Mouse (Mus musculus) lung, postnatal 0 days (tissue): ENCODE measurements at regions not wholly inside any gene's neighbourhood (a gene's known extent, or its start where the extent isn't known, plus 50 kb on each side); places are given as distances from the start of the nearest gene placed in this dataset.

Experiments used
- ATAC-seq: fragments of 200-750 bp; cut with Nextera tagmentation; 2 replicates; pipeline ENCODE4 v1.8.0; 2017; ENCODE audit warnings: moderate library complexity
- DNase-seq: peaks from one replicate; pipeline ENCODE4 v3.0.0-alpha.2; 2016; ENCODE audit warnings: low spot score
- H3K27ac ChIP-seq: fragments of 300-500 bp; sonication (generic); 2 replicates; pipeline ENCODE4 v1.5.1; 2014; ENCODE audit warnings: antibody characterized with exemption, mild to moderate bottlenecking, low read length, mixed read lengths
- H3K27me3 ChIP-seq: fragments of 300-500 bp; sonication (generic); replicated peaks from 2 replicates; pipeline ENCODE4 v1.6.1; 2014; ENCODE audit warnings: low read length, mixed read lengths; ENCODE audit not compliant: insufficient read depth
- H3K36me3 ChIP-seq: fragments of 300-500 bp; sonication (generic); 2 replicates; pipeline ENCODE4 v1.6.1; 2014; ENCODE audit warnings: low read length, mixed read lengths; ENCODE audit not compliant: insufficient read depth
- H3K4me1 ChIP-seq: fragments of 300-500 bp; sonication (generic); 2 replicates; pipeline ENCODE4 v1.6.1; 2014; ENCODE audit warnings: antibody characterized with exemption, low read depth, low read length, mixed read lengths; ENCODE audit not compliant: insufficient read depth
- H3K4me2 ChIP-seq: fragments of 300-500 bp; sonication (generic); replicated peaks from 2 replicates; pipeline ENCODE4 v1.6.1; 2014; ENCODE audit warnings: low read depth, mild to moderate bottlenecking, low read length, moderate library complexity, mixed read lengths
- H3K4me3 ChIP-seq: fragments of 300-500 bp; sonication (generic); 2 replicates; pipeline ENCODE4 v1.5.1; 2014; ENCODE audit warnings: low read depth, low read length
- H3K9ac ChIP-seq: fragments of 300-500 bp; sonication (generic); replicated peaks from 2 replicates; pipeline ENCODE4 v1.6.1; 2014; ENCODE audit warnings: low read depth, mild to moderate bottlenecking
- H3K9me3 ChIP-seq: fragments of 300-500 bp; sonication (generic); 2 replicates; pipeline ENCODE4 v1.6.1; 2016; ENCODE audit warnings: low read length, mixed read lengths
- CTCF ChIP-seq: IDR thresholded peaks from 2 replicates; pipeline ENCODE4 v1.5.1; 2016; ENCODE audit warnings: antibody characterized with exemption, mild to moderate bottlenecking
- EP300 ChIP-seq: IDR thresholded peaks from 2 replicates; pipeline ENCODE4 v1.6.1; 2016; ENCODE audit warnings: antibody characterized with exemption, mild to moderate bottlenecking, control low read depth
- WGBS: fragments of 180-500 bp; shearing (Covaris S2); extraction: QIAGEN DNeasy Blood & Tissue Kit; methylation state at CpG from one replicate; pipeline ENCODE4 v1.1.7; 2014; 5-methylcytosine and 5-hydroxymethylcytosine counted together

- H3K36me3 ChIP-seq = no peaks in the 10 kb centered on the region
- H3K9ac ChIP-seq = no peak overlapping the region
- 31% methylated on average over 4 of the region's 4 CpGs for WGBS
- H3K27me3 ChIP-seq = no peaks in the 10 kb centered on the region
- no peaks in the 10 kb centered on the region for H3K4me1 ChIP-seq
- no peak overlapping the region for H3K27ac ChIP-seq
- no peak for TF ChIP-seq CTCF
- no peak overlapping the region for H3K4me2 ChIP-seq
- H3K9me3 ChIP-seq = no peaks in the 10 kb centered on the region
- H3K4me3 ChIP-seq = no peak overlapping the region
- DNase-seq (no peak), ATAC-seq (no peak)
Measured at GRCm38 (mm10) chr2:51238992-51239391, 90.1 kb upstream of the Rnd3 start.

GRCm38 (mm10) chr2:51238131-51238931 lies 89.4 kb upstream of the Rnd3 start:
- Histone ChIP-seq H3K4me3 (no peak overlapping the region), H3K27me3 (no peaks in the 10 kb centered on the region), H3K27ac (no peak overlapping the region), H3K4me2 (no peak overlapping the region), H3K36me3 (no peaks in the 10 kb centered on the region), H3K9ac (no peak overlapping the region), H3K9me3 (no peaks in the 10 kb centered on the region), H3K4me1 (no peaks in the 10 kb centered on the region)
- DNase-seq = peak; percentile 17
- ATAC-seq = peak; percentile 40; the same call in 1 of the 2 replicates
- no peak for TF ChIP-seq EP300
- TF ChIP-seq CTCF = no peak
- WGBS = 13% methylated on average over 16 of the region's 16 CpGs

- Histone ChIP-seq H3K4me3 (no peak overlapping the region), H3K4me1 (no peaks in the 10 kb centered on the region), H3K27ac (no peak overlapping the region), H3K9ac (no peak overlapping the region), H3K36me3 (no peaks in the 10 kb centered on the region), H3K9me3 (no peaks in the 10 kb centered on the region), H3K4me2 (no peak overlapping the region; the same call in 1 of the 2 replicates), H3K27me3 (no peaks in the 10 kb centered on the region)
- ATAC-seq (peak; percentile 50; the same call in 1 of the 2 replicates), DNase-seq (peak; percentile 55)
- 54% methylated on average over 10 of the region's 10 CpGs for WGBS
- no peak for TF ChIP-seq EP300
- no peak for TF ChIP-seq CTCF
Measured at GRCm38 (mm10) chr2:51237451-51237850, 88.5 kb upstream of the Rnd3 start.

- no peak for DNase-seq
- H3K4me2 ChIP-seq = no peak overlapping the region
- no peaks in the 10 kb centered on the region for H3K36me3 ChIP-seq
- 14% methylated on average over 3 of the region's 3 CpGs for WGBS
- H3K9me3 ChIP-seq = no peaks in the 10 kb centered on the region
- no peak overlapping the region for H3K27ac ChIP-seq
- H3K4me3 ChIP-seq = no peak overlapping the region
- H3K27me3 ChIP-seq = no peaks in the 10 kb centered on the region
- TF ChIP-seq CTCF = no peak
- TF ChIP-seq EP300 = no peak
- H3K4me1 ChIP-seq = no peaks in the 10 kb centered on the region
- H3K9ac ChIP-seq = no peak overlapping the region
- no peak for ATAC-seq
Measured at GRCm38 (mm10) chr2:51236852-51237251, 87.9 kb upstream of the Rnd3 start.

- ATAC-seq (no peak), DNase-seq (peak; percentile 7)
- no peaks in the 10 kb centered on the region for H3K9me3 ChIP-seq
- H3K36me3 ChIP-seq = no peaks in the 10 kb centered on the region
- WGBS = 39% methylated on average over 5 of the region's 5 CpGs
- no peaks in the 10 kb centered on the region for H3K4me1 ChIP-seq
- no peak overlapping the region for H3K9ac ChIP-seq
- H3K4me3 ChIP-seq = no peak overlapping the region
- TF ChIP-seq CTCF (no peak), EP300 (no peak)
- H3K27me3 ChIP-seq = no peaks in the 10 kb centered on the region
- H3K4me2 ChIP-seq = no peak overlapping the region
- no peak overlapping the region for H3K27ac ChIP-seq
Measured at GRCm38 (mm10) chr2:51234427-51234826, 85.5 kb upstream of the Rnd3 start.

GRCm38 (mm10) chr2:51222851-51223250 lies 73.9 kb upstream of the Rnd3 start:
- Histone ChIP-seq H3K9me3 (no peaks in the 10 kb centered on the region), H3K27ac (no peak overlapping the region), H3K9ac (no peak overlapping the region), H3K27me3 (no peaks in the 10 kb centered on the region), H3K36me3 (no peaks in the 10 kb centered on the region), H3K4me2 (no peak overlapping the region), H3K4me1 (no peaks in the 10 kb centered on the region), H3K4me3 (no peak overlapping the region)
- WGBS = 22% methylated on average over 1 of the region's 1 CpGs
- ATAC-seq (no peak), DNase-seq (no peak)
- TF ChIP-seq EP300 (no peak), CTCF (no peak)
